Mouse (Mus musculus): ENCODE results near the gene Mt4.

DNA sequence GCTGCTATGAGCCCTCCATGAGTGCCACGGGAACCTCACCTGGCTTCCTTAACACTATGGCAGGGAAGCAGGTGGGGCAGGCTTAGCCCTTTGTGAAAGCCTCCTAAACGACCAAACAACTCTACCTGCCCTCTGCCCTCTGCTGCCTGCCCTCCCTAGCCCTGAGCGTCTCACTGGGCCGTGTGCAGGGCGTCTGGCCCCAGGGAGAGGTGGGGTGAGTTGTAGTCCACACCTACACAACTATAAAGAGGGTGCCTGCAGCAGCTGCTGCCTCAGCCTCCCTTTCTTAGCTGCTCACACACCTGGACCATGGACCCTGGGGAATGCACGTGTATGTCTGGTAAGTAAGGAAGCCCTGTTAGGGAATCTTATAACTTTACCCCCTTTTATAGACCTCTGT is at the start of gene Mt4:
- no peak for TF ChIP-seq POLR2A (IDR thresholded peaks at IDR 0.05; ENCODE audit: low read depth, low read length)
- no peak for TF ChIP-seq CTCF (IDR thresholded peaks at IDR 0.05; ENCODE audit: borderline replicate concordance, insufficient read depth, low read length)
